Mouse (Mus musculus) spleen, adult 2 months (tissue): ENCODE results near the gene Tsc22d1.

Source experiments
- CTCF ChIP-seq: fragments of 200-500 bp; IDR thresholded peaks from 2 replicates; pipeline ENCODE4 v1.5.1; 2011; ENCODE audit warnings: mild to moderate bottlenecking, inconsistent platforms; ENCODE audit not compliant: insufficient read depth, insufficient read length, insufficient replicate concordance; ENCODE audit errors: extremely low read depth
- POLR2A ChIP-seq: fragments of 200-500 bp; IDR thresholded peaks from 2 replicates; pipeline ENCODE4 v1.6.1; 2011; ENCODE audit warnings: low read depth, low read length, inconsistent platforms

GRCm38 (mm10) chr14:76526467-76526866 is 111.7 kb downstream of the Tsc22d1 start:
- no peak for TF ChIP-seq CTCF
- no peak for TF ChIP-seq POLR2A
